Mouse (Mus musculus): ENCODE results near the gene Zfp366. TPM values are rescaled to one million over a fixed set of nuclear protein-coding genes. Genes with fewer than 3 reads are reported as not detected.
A peak's percentile ranks its signal among the peaks of the same experiment; 100 is the strongest.

The Zfp366 gene
- polyA plus RNA-seq, 1 experiment from 2014 or later = 0.10 TPM

DNA sequence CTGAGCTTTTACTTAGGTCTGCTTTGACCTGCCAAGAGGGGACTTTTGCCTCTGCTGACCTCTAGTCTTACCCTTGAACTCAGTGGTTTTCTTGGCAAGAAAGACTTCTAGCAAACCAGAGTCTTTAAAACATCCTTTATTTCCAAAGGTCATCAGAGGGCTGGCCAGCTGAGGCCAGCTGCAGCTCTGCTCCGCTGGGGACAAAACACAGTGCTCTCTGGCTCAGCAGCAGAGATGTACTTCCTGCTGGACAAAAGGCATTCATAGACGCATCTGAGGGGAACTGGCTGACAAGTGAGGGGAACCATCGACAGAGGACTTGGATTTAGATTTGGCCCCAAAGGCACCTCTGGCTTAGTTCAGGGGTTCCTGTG, 45.9 kb downstream of the Zfp366 start:
- Histone ChIP-seq H3K4me2 (no peak overlapping the region), H3K27ac (no peak overlapping the region), H3K9me3 (replicated peaks) (no peaks in the 10 kb centered on the region), H3K27me3 (replicated peaks) (no peaks in the 10 kb centered on the region), H3K4me3 (no peak overlapping the region), H3K9ac (no peak overlapping the region), H3K4me1 (peaks cover 13% of the 10 kb centered on the region), H3K36me3 (no peaks in the 10 kb centered on the region)
- 35% methylated on average over 3 of the region's 3 CpGs for WGBS (ENCODE audit: insufficient replicate concordance)
- ATAC-seq = no peak

DNA sequence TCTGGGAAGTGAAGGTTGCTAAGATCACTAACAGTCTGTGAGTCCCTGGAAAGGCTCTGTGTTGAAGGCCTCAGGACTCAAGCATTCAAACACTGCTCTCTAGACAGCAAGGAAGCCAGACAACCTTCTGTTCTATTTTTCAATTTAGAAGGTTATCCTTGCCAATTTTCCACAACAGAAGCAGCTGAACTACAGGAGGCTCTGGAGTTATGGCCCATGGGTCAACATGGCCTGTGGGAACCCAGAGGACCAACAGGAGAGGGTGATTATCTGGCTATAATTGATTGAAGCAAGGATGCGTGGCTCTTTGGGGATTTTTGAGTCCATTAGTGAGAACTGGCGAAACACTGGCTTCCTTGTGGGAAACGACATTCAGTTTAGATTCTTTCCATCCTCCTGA, 48.7 kb downstream of the Zfp366 start:
- no peak for ATAC-seq
- Histone ChIP-seq H3K4me1 (peaks cover 6% of the 10 kb centered on the region; the same call in 1 of the 2 replicates), H3K27ac (no peak overlapping the region), H3K36me3 (no peaks in the 10 kb centered on the region), H3K9me3 (replicated peaks) (no peaks in the 10 kb centered on the region), H3K4me3 (no peak overlapping the region), H3K4me2 (no peak overlapping the region), H3K9ac (no peak overlapping the region), H3K27me3 (replicated peaks) (no peaks in the 10 kb centered on the region)
- WGBS (ENCODE audit: insufficient replicate concordance) = 71% methylated on average over 3 of the region's 3 CpGs

DNA sequence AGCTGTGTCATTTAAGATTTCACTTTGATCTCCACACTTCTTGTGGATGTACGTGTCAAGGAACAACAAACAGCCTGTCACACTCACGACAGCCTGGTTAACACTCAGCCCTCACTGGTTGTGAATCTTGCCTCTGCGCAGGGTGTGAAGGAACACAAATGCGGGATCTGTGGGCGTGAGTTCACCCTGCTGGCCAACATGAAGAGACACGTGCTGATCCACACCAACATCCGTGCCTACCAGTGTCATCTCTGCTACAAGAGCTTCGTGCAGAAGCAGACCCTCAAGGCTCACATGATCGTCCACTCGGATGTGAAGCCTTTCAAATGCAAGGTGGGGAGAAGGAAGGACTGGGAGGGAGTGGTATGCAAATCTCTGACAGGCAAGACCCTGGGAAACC, 49.3 kb downstream of the Zfp366 start:
- Histone ChIP-seq H3K36me3 (no peaks in the 10 kb centered on the region), H3K9ac (no peak overlapping the region), H3K27ac (no peak overlapping the region), H3K27me3 (replicated peaks) (no peaks in the 10 kb centered on the region), H3K4me2 (no peak overlapping the region), H3K4me1 (peaks cover 13% of the 10 kb centered on the region; the same call in 1 of the 2 replicates), H3K9me3 (replicated peaks) (no peaks in the 10 kb centered on the region), H3K4me3 (no peak overlapping the region)
- 67% methylated on average over 10 of the region's 10 CpGs for WGBS (ENCODE audit: insufficient replicate concordance)
- ATAC-seq = no peak

DNA sequence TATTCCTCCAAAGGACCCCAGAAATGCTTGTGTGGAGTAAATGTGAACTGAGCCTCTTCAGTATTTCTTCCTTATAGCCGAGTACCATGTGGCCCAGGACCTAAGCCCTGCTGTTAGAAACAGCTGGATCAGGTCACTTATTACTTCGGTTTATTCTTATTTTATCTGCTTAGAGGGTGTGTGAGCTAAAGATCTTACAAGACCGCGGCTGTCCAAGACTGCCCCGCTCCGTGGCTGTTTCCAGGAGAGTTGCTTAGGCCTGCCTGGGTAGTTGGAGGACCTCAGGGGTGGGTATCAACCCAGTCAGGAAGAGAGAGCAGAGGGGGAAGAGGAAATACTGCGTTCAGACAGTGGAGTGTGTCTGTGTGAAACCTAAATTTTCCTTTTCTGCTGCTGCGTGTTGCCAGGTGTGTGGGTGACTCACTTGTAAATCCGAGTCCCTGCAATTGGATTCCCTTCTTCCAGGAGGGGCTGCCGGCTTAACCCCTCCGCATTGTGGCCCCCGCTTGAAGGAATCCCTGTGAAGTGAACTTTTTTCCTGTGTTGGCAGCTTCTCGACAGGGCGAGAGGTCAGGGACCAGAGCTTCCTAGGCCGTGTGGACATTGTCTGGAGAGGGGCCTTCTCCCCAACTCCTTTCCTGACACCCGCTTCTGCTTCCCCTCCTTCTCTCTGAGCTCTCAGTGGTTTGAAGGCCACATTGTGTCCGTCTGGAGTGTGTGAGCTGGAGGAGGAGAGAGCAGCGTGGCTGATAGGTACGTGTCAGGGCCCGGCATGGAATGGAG, 51.0 kb downstream of the Zfp366 start:
- Histone ChIP-seq H3K4me1 (peaks cover 15% of the 10 kb centered on the region; the same call in 1 of the 2 replicates), H3K9ac (no peak overlapping the region), H3K4me2 (no peak overlapping the region), H3K4me3 (no peak overlapping the region), H3K27ac (no peak overlapping the region), H3K27me3 (replicated peaks) (no peaks in the 10 kb centered on the region), H3K9me3 (replicated peaks) (no peaks in the 10 kb centered on the region), H3K36me3 (no peaks in the 10 kb centered on the region)
- WGBS (ENCODE audit: insufficient replicate concordance) = 61% methylated on average over 20 of the region's 20 CpGs
- ATAC-seq = no peak

DNA sequence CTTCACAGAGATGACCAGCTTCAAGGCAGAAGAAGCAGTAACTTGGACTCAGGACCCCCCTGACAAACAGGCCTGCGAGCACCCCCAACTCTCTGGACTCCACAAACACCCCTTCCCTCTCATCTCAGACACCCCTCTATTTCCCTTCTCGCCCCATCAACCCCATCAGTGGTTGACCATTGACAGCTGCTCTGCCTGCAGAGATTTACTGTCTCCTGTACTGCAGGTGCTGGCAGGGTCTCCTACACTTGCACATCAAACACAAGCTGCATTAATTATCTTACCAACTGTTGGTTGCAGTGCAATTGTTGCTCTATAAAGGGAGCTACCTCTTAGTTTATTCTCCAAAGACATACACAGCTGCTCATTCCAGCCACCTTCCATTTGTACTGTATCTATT, 51.6 kb downstream of the Zfp366 start:
- H3K4me3 ChIP-seq = no peak overlapping the region
- H3K4me1 ChIP-seq = peaks cover 15% of the 10 kb centered on the region; the same call in 1 of the 2 replicates
- H3K9ac ChIP-seq = no peak overlapping the region
- no peak overlapping the region for H3K27ac ChIP-seq
- 63% methylated on average over 2 of the region's 2 CpGs for WGBS (ENCODE audit: insufficient replicate concordance)
- H3K27me3 ChIP-seq (replicated peaks) = no peaks in the 10 kb centered on the region
- no peak overlapping the region for H3K4me2 ChIP-seq
- H3K9me3 ChIP-seq (replicated peaks) = no peaks in the 10 kb centered on the region
- no peaks in the 10 kb centered on the region for H3K36me3 ChIP-seq
- no peak for ATAC-seq

DNA sequence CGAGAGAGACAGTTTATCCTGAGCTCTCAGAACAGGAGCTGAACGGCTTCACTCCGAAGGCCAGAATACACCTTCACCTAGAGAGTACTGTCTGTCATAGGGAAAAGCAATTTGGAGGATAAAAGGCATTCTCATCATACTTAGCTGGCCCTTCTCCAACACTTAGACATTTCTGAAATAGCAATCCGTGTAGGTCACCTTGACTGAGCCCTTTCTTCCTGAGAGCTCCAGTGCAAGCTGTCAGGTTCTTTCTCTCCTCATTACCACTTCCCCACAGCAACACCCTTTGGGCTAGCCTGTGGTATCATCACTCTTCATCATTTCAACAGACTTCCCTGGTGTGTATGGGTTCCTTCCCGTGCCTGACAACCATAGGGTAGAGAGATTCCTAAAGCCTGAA, 52.5 kb downstream of the Zfp366 start:
- ATAC-seq = no peak
- Histone ChIP-seq H3K36me3 (no peaks in the 10 kb centered on the region), H3K4me1 (peaks cover 10% of the 10 kb centered on the region; the same call in 1 of the 2 replicates), H3K27ac (no peak overlapping the region), H3K9ac (no peak overlapping the region), H3K27me3 (replicated peaks) (no peaks in the 10 kb centered on the region), H3K4me2 (no peak overlapping the region), H3K9me3 (replicated peaks) (no peaks in the 10 kb centered on the region), H3K4me3 (no peak overlapping the region)
- WGBS (ENCODE audit: insufficient replicate concordance) = 69% methylated on average over 5 of the region's 5 CpGs

DNA sequence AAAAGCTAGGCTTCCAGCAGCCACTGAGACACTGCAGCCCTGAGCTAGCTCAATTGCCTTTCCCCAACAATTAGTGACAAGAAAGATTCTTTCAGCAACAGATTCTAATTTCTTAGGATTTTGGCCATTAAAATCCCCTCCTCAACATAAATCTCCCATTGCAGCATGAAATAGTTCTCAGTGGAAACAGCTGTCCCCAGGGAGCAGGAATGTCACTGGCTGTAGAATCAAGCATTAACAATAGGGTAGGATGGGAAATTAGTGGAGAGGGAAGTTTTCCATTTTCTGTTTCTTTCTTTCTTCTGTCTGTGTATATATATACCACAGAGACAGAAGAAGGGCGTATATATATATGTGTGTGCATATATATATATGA, 53.2 kb downstream of the Zfp366 start:
- no peaks in the 10 kb centered on the region for H3K27me3 ChIP-seq (replicated peaks)
- ATAC-seq = no peak
- H3K36me3 ChIP-seq = no peaks in the 10 kb centered on the region
- H3K4me3 ChIP-seq = no peak overlapping the region
- H3K4me2 ChIP-seq = no peak overlapping the region
- H3K9ac ChIP-seq = no peak overlapping the region
- no peaks in the 10 kb centered on the region for H3K9me3 ChIP-seq (replicated peaks)
- WGBS (ENCODE audit: insufficient replicate concordance) = 70% methylated on average over 1 of the region's 1 CpGs
- H3K4me1 ChIP-seq = peaks cover 10% of the 10 kb centered on the region; the same call in 1 of the 2 replicates
- H3K27ac ChIP-seq = no peak overlapping the region

DNA sequence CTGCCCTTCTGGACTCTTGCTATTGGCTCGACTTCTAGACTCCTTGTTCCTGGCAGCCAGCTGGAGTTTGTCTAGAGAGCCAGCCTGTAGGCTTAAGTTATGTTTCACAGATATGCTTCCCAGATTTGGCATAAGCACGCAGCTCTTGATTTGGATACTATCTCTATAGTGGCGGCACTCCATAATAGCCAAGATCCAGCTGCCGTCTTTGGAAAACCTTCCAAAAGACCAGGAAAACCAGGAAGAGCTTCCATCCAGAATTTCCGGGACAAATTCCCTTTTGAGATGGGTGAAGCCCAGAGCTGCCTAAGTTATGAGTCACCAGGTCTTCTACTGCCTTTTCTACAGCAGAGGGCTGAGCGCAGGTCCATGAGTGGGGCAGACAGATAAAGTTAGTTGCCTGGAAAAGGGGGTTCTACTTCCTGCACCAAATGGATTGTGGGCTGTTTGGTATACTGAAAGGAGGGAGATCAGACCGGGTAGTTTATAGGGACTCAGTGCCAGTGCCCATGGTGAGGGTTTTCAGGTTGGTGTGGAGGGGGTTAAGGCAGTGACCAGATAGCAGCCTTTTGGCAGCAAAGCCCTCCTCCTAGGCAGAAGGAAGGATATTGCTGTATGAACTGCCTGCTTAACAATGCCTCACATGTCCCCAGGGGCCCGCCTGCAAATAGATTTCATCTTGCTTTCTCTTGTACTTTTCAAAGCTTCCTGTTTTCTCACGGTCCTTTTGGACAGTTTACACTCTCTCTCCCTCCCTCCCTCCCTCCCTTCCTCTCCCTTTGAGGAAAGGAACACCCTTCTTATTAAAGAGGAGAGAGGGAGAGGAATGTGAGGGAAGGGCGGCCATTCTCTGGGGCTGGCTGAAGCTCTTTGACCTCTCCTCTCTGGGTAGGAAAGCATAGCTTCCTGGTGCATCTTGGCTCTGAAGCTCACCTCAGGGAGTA, 53.9 kb downstream of the Zfp366 start:
- no peaks in the 10 kb centered on the region for H3K9me3 ChIP-seq (replicated peaks)
- peaks cover 10% of the 10 kb centered on the region; the same call in 1 of the 2 replicates for H3K4me1 ChIP-seq
- no peak overlapping the region for H3K9ac ChIP-seq
- H3K36me3 ChIP-seq = no peaks in the 10 kb centered on the region
- no peak overlapping the region for H3K4me3 ChIP-seq
- H3K27ac ChIP-seq = peak overlapping the region; percentile 62
- no peak overlapping the region for H3K4me2 ChIP-seq
- 29% methylated on average over 10 of the region's 10 CpGs for WGBS (ENCODE audit: insufficient replicate concordance)
- no peak for ATAC-seq
- H3K27me3 ChIP-seq (replicated peaks) = no peaks in the 10 kb centered on the region

DNA sequence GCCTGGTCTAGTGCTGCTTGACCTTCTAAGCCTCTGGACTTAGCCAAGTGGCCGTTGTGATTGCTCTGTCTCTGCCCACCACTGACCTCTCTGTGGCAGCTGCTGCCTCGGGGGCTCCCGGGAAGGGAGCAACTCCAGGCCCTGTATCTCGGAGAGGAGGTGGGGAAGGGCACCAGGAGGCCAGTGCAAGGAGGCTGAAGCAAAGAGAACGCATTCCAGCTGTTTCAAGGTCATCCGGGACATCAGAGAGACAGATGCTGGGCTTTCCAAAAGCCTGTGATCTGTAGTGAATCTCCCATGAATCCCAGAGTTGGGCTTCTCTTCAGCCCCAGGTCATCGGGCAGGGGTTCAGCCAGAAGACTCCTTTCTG, 54.5 kb downstream of the Zfp366 start:
- Histone ChIP-seq H3K4me1 (peaks cover 10% of the 10 kb centered on the region; the same call in 1 of the 2 replicates), H3K27ac (peak overlapping the region; percentile 62), H3K4me2 (no peak overlapping the region), H3K27me3 (replicated peaks) (no peaks in the 10 kb centered on the region), H3K9me3 (replicated peaks) (no peaks in the 10 kb centered on the region), H3K4me3 (no peak overlapping the region), H3K36me3 (no peaks in the 10 kb centered on the region), H3K9ac (no peak overlapping the region)
- WGBS (ENCODE audit: insufficient replicate concordance) = 34% methylated on average over 7 of the region's 7 CpGs
- ATAC-seq = no peak

DNA sequence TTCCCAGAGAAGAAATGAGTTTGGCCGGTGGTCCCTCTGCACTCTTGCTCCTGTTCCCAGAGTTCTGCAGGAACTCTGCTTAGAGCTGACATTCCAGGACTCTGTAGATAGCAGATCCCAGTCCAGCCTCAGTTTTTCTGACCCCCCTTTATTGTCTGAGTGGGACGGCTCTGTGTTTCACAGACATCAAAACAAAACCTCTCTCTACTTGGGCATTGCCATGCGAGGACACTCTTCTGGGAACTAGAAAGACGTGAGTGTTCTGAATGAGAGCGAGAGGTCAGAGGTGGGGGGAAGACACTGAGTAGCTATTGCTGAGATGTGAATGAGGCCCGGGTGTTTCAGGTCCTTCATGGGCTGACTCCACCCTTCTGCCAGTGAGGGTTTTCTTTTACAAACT, 55.1 kb downstream of the Zfp366 start:
- Histone ChIP-seq H3K4me3 (no peak overlapping the region), H3K36me3 (no peaks in the 10 kb centered on the region), H3K4me1 (peaks cover 10% of the 10 kb centered on the region; the same call in 1 of the 2 replicates), H3K9me3 (replicated peaks) (no peaks in the 10 kb centered on the region), H3K27me3 (replicated peaks) (no peaks in the 10 kb centered on the region), H3K4me2 (no peak overlapping the region), H3K9ac (no peak overlapping the region), H3K27ac (peak overlapping the region; percentile 62; the same call in 1 of the 2 replicates)
- no peak for ATAC-seq
- 52% methylated on average over 6 of the region's 6 CpGs for WGBS (ENCODE audit: insufficient replicate concordance)

DNA sequence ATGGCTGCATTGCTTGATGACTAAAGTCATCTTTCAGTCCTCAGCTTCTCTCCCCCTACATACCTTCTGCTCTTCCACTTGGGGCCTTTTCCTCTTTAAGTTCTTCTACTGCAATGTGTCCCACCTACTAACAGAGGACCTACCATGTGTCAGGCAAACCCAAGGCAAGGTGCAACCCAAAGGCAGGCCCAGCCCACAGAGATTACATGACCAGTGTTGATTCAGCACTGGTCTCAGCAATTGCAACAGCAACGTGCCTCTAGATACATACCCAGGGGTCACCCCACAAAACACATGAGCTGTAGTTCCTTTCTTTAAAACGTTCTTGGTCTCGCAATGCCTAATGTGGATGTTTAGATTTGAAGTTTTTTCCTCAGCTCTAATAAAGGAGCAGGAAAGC, 57.4 kb downstream of the Zfp366 start:
- ATAC-seq = no peak
- no peak overlapping the region for H3K9ac ChIP-seq
- H3K36me3 ChIP-seq = no peaks in the 10 kb centered on the region
- H3K27ac ChIP-seq = no peak overlapping the region
- no peak overlapping the region for H3K4me3 ChIP-seq
- H3K4me2 ChIP-seq = no peak overlapping the region
- H3K9me3 ChIP-seq (replicated peaks) = no peaks in the 10 kb centered on the region
- H3K4me1 ChIP-seq = peaks cover 10% of the 10 kb centered on the region; the same call in 1 of the 2 replicates
- no peaks in the 10 kb centered on the region for H3K27me3 ChIP-seq (replicated peaks)
- 57% methylated on average over 3 of the region's 3 CpGs for WGBS (ENCODE audit: insufficient replicate concordance)

DNA sequence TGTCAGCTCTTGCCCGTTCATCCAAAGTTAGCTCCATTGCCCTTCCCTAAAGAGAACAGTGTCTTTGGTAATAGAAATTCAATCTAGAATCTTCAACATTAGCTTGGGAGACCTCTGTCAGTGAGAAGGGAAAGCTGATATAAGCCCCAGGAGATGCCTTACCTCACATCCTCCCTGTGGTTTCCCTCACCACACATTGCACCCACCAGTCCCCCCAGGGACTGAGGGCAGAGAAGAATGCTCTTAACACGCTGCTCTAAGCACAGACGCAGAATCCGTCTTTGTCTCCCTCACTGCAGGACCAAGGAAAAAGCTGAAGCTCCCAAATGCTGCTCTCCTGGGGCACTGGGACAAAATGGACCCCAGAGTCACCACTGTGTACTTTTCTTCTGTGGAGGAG, 58.3 kb downstream of the Zfp366 start:
- Histone ChIP-seq H3K27me3 (replicated peaks) (no peaks in the 10 kb centered on the region), H3K4me2 (no peak overlapping the region), H3K9me3 (replicated peaks) (no peaks in the 10 kb centered on the region), H3K4me3 (no peak overlapping the region), H3K4me1 (peaks cover 10% of the 10 kb centered on the region; the same call in 1 of the 2 replicates), H3K36me3 (no peaks in the 10 kb centered on the region), H3K27ac (no peak overlapping the region), H3K9ac (no peak overlapping the region)
- ATAC-seq = no peak
- WGBS (ENCODE audit: insufficient replicate concordance) = 29% methylated on average over 4 of the region's 4 CpGs

Data from liver, embryonic 12.5 days (tissue).